Mouse (Mus musculus): ENCODE measurements at regions not wholly inside any gene's neighbourhood (a gene's known extent, or its start where the extent isn't known, plus 50 kb on each side); places are given as distances from the start of the nearest gene placed in this dataset.

DNA sequence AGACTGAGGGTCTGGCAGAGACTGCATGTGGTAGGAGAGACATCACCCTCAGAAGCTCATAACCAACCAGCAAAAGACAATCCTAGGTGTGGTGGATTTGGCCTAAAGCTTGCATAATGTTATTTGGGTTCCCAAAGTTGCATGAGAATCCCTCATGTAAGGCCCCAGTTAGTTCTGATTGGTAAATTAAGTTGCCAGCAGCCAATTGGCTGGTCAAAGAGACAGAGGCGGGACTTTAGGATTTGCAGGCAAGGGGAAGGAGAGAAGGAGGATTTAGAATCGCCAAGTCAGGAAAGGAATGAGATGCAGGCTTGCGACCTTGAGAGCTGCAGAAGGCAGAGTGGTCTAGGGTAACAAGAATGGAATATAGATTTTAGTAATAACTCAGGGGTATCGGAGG is 140.1 kb upstream of the Mdm1 start:
- no peak overlapping the region for H3K4me3 ChIP-seq (replicated peaks in 1 of 3; ENCODE audit: low read depth in 2 of 3, low read length in 2 of 3, poor library complexity in 1 of 3)
- H3K4me2 ChIP-seq (ENCODE audit: insufficient read depth, low read depth, poor library complexity, severe bottlenecking) = no peak overlapping the region
- H3K36me3 ChIP-seq (replicated peaks in 1 of 2; ENCODE audit: control insufficient read depth in 1 of 2, insufficient read depth in 1 of 2, low read length in 1 of 2) = no peaks in the 10 kb centered on the region
- in situ Hi-C loops (cut with MboI; ENCODE audit: low pct_ligation_motif_present, low pct_unique_long_range_greater_than_20kb, low sequenced_read_pairs) (no loop called here), dilution Hi-C loops (cut with MboI; ENCODE audit: extremely low pct_ligation_motif_present, extremely low pct_unique_long_range_greater_than_20kb, low sequenced_read_pairs) (no loop called here)
- no peak overlapping the region for H3K9ac ChIP-seq (ENCODE audit: insufficient read depth, low read depth)
- no peaks in the 10 kb centered on the region for H3K4me1 ChIP-seq (ENCODE audit: control insufficient read depth in 1 of 2, insufficient read depth in 2 of 2)
- H3K27me3 ChIP-seq (replicated peaks) = no peaks in the 10 kb centered on the region
- H3K27ac ChIP-seq (ENCODE audit: insufficient read depth, low read depth) = no peak overlapping the region
- H3K9me3 ChIP-seq (replicated peaks; ENCODE audit: low read length) = no peaks in the 10 kb centered on the region
- no peaks in the 10 kb centered on the region for H3K79me2 ChIP-seq (replicated peaks; ENCODE audit: control insufficient read depth, extremely low read depth, insufficient read depth, poor library complexity, severe bottlenecking)
- TF ChIP-seq JUND (conservative IDR thresholded peaks at IDR 0.05; ENCODE audit: low read depth, low read length) (no peak), EP300 (IDR thresholded peaks at IDR 0.05; ENCODE audit: low read length) (no peak), BHLHE40 (IDR thresholded peaks at IDR 0.05; ENCODE audit: low read depth, low read length) (no peak), MAFK (IDR thresholded peaks at IDR 0.05; ENCODE audit: insufficient replicate concordance, low read length) (no peak), JUN (IDR thresholded peaks at IDR 0.05; ENCODE audit: insufficient read depth, low read depth, low read length) (no peak), TCF12 (IDR thresholded peaks at IDR 0.05; ENCODE audit: low read depth, low read length) (no peak), NELFE (IDR thresholded peaks at IDR 0.05; ENCODE audit: low read depth, low read length) (no peak), PAX5 (IDR thresholded peaks at IDR 0.05; ENCODE audit: low read length) (no peak), ZMIZ1 (IDR thresholded peaks at IDR 0.05; ENCODE audit: low read depth, low read length) (no peak), NRF1 (IDR thresholded peaks at IDR 0.05; ENCODE audit: low read depth, low read length) (no peak), MAX (IDR thresholded peaks at IDR 0.05; ENCODE audit: low read length) (no peak), MYC (IDR thresholded peaks at IDR 0.05; ENCODE audit: low read depth, low read length) (no peak), KAT2A (IDR thresholded peaks at IDR 0.05; ENCODE audit: insufficient replicate concordance, low read length) (no peak)
- no peak for DNase-seq (ENCODE audit: extremely low read depth)

DNA sequence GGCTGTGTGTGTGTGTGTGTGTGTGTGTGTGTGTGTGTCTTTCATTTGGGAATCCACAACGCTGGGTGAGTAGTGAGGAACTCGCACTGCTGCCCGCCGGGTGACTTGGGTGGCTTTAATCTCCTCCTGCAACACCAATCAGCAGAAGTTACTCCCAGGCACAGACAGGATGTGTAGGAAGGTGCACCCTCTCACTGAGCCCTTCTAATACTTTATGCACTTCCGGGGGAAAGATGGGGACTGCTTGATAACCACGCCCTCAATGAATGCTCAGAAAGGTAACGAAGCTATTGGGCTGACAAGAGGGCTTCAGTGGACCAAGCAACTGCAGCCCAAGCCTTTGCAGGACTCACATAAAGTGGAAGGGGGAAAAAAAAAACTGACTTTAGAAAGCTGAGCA is 139.6 kb upstream of the Mdm1 start:
- H3K79me2 ChIP-seq (replicated peaks; ENCODE audit: control insufficient read depth, extremely low read depth, insufficient read depth, poor library complexity, severe bottlenecking) = no peaks in the 10 kb centered on the region
- H3K27me3 ChIP-seq (replicated peaks) = no peaks in the 10 kb centered on the region
- H3K4me1 ChIP-seq (ENCODE audit: control insufficient read depth in 1 of 2, insufficient read depth in 2 of 2) = peaks cover 0 to 4% of the 10 kb centered on the region in 2 experiments; a peak in 1 of 4 replicates
- no peaks in the 10 kb centered on the region for H3K9me3 ChIP-seq (replicated peaks; ENCODE audit: low read length)
- H3K36me3 ChIP-seq (replicated peaks in 1 of 2; ENCODE audit: control insufficient read depth in 1 of 2, insufficient read depth in 1 of 2, low read length in 1 of 2) = no peaks in the 10 kb centered on the region
- H3K9ac ChIP-seq (ENCODE audit: insufficient read depth, low read depth) = no peak overlapping the region
- in situ Hi-C loops (cut with MboI; ENCODE audit: low pct_ligation_motif_present, low pct_unique_long_range_greater_than_20kb, low sequenced_read_pairs) = no loop called here
- H3K4me3 ChIP-seq (replicated peaks in 1 of 3; ENCODE audit: low read depth in 2 of 3, low read length in 2 of 3, poor library complexity in 1 of 3) = no peak overlapping the region
- DNase-seq (ENCODE audit: extremely low read depth) = no peak
- H3K4me2 ChIP-seq (ENCODE audit: insufficient read depth, low read depth, poor library complexity, severe bottlenecking) = no peak overlapping the region
- no peak overlapping the region for H3K27ac ChIP-seq (ENCODE audit: insufficient read depth, low read depth)
- TF ChIP-seq JUN (IDR thresholded peaks at IDR 0.05; ENCODE audit: insufficient read depth, low read depth, low read length) (no peak), MXI1 (IDR thresholded peaks at IDR 0.05; ENCODE audit: low read depth, low read length) (no peak), KAT2A (IDR thresholded peaks at IDR 0.05; ENCODE audit: insufficient replicate concordance, low read length) (no peak), ZMIZ1 (IDR thresholded peaks at IDR 0.05; ENCODE audit: low read depth, low read length) (no peak), TCF12 (IDR thresholded peaks at IDR 0.05; ENCODE audit: low read depth, low read length) (no peak), CHD1 (IDR thresholded peaks at IDR 0.05; ENCODE audit: low read depth, low read length) (no peak), MAZ (IDR thresholded peaks at IDR 0.05; ENCODE audit: low read depth, low read length) (no peak), CTCF (conservative IDR thresholded peaks at IDR 0.05 in 1 of 2, IDR thresholded peaks at IDR 0.05 in 1 of 2; ENCODE audit: low read depth in 2 of 2, low read length in 2 of 2) (no peak), RAD21 (IDR thresholded peaks at IDR 0.05; ENCODE audit: low read depth, low read length) (no peak), IRF4 (IDR thresholded peaks at IDR 0.05; ENCODE audit: low read depth, low read length) (no peak), SIN3A (IDR thresholded peaks at IDR 0.05; ENCODE audit: low read length) (no peak), ETS1 (conservative IDR thresholded peaks at IDR 0.05; ENCODE audit: low read depth, low read length) (no peak), UBTF (IDR thresholded peaks at IDR 0.05; ENCODE audit: low read depth, low read length) (no peak), USF1 (IDR thresholded peaks at IDR 0.05; ENCODE audit: low read depth, low read length) (no peak), ZNF384 (IDR thresholded peaks at IDR 0.05; ENCODE audit: low read depth, low read length) (no peak), MEF2A (IDR thresholded peaks at IDR 0.05; ENCODE audit: borderline replicate concordance, low read depth, low read length) (no peak)
- dilution Hi-C loops (cut with MboI; ENCODE audit: extremely low pct_ligation_motif_present, extremely low pct_unique_long_range_greater_than_20kb, low sequenced_read_pairs) = no loop called here

Measured in CH12.LX (cell line).